Mouse (Mus musculus) mouse embryonic stem cell (cell line): ENCODE results near the gene Drosha.

ENCODE experiments used
- in situ Hi-C, 2 experiments: fragments of 300-500 bp; cut with MboI; formaldehyde crosslinking; loops; 1 replicate in 1 of 2; 3 replicates in 1 of 2; pipeline ENCODE4 v1.14.3; 2019 to 2020; ENCODE audit warnings: low sequenced_read_pairs in 2 of 2, low pct_unique_long_range_greater_than_20kb in 1 of 2, mixed read lengths in 1 of 2; ENCODE audit not compliant: unreplicated experiment in 1 of 2

Drosha gene

DNA sequence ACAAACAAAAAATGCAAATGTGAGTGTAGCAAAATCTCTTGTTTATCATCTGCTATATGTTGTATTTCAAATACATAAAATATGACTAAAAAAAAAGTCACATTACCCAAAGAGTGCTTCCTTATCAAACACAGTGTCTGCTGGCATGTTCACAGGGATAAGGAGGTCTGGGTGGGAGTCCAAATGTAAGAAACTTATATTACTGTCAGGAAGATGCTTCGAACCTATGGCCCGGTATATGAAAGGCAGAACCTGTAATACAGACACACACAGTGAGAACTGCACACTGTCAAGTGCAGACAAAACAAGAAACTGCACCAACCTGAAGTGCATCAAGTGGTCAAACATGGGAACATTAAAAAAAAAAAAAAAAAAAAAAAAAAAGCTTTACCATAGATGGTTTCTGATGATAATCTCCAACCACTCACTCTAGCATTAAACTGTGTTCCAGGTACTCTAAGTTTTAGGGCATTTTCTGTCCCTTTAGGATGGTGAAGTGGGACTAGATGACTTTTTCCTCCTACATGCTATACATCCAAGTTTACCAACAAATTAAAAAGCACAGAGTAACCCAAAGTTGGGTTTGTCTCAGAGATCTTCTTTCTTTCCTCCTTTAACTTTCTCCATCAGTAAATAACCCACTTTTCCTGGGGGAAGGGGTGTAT, 1.0 kb upstream of the Drosha start:
- in situ Hi-C loops, result no loop called here

- in situ Hi-C loops, result no loop called here
Measured at GRCm38 (mm10) chr15:12824965-12825364, 350 bp downstream of the Drosha start.

GRCm38 (mm10) chr15:12825408-12825807, 793 bp downstream of the Drosha start:
- in situ Hi-C loops, result no loop called here

DNA sequence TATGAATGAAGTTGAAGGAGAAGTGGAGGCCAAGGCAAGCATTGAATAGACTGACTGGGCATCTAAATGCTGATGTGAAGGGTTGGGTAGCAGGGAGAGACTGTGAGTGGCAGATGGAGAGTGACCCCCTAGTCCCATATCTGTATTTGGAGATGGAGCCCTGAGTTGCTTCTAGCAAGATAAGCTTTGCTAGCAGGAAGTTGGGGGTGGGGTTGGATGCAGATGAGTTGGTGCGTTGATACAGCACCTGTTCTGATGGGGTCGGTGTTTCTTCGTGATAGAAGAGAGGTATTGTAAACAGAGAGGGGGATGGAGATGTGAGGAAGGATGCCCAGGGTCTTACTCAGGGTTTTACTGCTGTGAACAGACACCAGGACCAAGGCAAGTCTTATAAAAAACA, 5.3 kb downstream of the Drosha start:
- in situ Hi-C loops, result no loop called here

DNA sequence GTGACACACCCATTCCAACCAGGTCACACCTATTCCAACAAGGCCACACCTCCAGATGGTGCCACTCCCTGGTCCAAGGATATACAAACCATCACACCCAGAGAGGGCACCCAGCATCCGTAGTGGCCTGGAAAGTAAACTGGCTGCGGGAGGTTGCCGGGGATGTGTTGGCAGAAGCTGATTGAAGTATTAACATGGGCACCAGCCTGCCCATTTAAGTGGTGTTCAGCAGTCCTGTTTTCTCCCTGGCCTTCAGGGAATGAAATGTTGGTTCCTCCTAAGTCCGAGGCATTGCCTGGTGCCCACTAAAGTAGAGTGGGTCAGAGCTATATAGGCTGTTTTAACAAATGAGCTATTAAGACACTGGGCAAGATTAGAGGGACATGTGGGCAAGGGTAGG, 8.0 kb downstream of the Drosha start:
- in situ Hi-C loops, result no loop called here

GRCm38 (mm10) chr15:12833385-12833784, 8.8 kb downstream of the Drosha start:
- in situ Hi-C loops, result no loop called here

DNA sequence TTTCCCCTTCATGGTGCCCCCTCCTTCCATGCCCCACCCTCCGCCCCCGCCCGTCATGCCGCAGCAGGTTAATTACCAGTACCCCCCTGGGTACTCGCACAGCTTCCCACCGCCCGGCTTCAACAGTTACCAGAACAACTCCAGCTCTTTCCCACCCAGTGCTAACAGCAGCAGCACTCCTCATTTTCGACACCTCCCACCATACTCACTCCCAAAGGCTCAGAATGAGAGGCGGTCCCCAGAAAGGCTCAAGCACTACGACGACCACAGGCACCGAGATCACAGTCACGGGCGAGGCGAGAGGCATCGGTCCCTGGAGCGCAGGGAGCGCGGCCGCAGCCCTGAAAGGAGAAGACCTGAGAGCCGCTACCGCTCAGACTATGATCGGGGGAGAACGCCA, 9.6 kb downstream of the Drosha start:
- in situ Hi-C loops, result no loop called here

DNA sequence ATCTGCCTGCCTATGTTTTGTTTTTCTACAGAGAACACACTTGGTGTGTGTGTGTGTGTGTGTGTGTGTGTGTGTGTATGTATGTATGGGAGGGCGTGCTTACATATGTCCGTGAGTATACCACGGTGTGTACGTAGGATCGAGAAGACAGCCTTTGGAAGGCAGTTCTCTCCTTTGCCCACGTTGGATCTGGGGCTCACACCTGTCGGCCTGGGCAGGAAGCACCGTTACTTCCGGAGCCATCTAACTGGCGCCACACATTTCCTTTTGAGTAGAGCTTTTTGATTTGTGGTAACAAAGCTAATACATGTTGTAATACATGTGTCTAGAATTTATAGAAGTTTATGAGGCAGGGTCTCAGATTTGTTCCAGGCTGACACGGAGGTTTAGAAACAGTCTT, 16.1 kb downstream of the Drosha start:
- in situ Hi-C loops, result no loop called here

DNA sequence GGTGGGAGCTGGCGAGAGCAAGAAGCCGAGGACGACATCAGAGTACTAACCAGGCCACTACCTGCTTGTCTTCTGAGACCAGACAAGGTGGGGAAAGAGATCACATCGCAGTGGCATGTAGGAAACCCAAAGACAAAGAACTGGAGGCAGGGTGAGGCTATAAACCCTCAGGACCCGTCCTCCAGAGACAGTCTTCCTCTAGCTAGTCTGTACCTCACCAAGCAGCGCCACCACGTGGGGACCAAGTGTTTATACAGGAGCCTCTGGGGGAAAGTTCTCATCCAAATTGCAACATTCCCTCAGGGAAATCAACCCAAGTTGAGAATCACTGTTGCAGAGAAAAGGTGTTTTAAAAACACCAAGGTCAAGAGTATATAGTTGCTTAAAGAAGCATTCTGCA, 18.2 kb downstream of the Drosha start:
- in situ Hi-C loops, result no loop called here

DNA sequence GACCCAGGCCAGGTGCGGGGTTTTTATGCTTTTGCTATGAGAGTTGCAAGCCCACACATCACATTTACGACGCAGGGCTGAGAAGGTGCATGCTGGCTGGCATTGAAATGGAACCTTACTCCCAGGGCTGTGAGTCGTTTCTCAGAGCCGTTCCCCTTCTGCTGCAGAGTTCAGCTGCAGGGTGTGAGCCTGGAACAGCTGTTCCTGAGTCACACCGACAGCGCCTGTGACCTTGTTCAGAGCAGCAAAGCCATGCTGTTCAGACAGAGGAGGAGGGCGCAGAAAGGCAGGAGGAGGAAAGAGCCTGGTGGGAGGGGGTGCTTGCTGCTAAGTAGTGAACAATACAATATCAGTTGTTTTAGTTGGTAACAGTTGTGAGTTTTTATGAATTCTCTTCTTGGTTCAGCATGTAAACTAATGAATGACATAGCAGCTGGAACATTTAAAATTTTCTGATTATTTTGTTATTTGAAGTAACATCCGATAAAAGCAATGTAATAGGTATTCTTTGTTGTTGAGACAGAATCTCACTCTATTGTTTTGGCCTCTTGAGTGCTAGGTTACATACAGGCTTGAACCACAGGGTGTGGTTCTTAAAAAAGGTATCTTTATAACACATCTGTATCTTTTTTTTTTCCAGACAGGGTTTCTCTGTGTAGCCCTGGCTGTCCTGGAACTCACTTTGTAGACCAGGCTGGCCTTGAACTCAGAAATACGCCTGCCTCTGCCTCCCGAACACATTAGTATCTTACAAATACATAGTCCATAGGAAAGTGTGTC, 23.8 kb downstream of the Drosha start:
- in situ Hi-C loops, result no loop called here

DNA sequence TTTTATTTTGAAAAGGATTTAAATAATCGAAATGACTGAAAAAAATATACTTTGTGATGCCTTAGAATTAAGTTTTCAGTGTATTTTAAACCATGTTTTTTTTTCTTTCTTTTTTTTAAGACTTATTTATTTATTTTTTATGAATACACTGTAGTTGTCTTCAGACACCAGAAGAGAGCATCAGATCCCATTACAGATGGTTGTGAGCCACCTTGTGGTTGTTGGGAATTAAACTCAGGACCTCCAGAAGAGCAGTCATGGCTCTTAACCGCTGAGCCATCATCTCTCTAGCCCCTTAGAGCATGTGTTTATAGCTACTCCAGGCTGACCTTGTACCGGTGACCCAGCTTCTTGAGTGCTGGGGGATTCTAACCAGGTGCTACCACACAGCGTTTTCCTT, 24.8 kb downstream of the Drosha start:
- in situ Hi-C loops, result no loop called here

GRCm38 (mm10) chr15:12853471-12853870, 28.9 kb downstream of the Drosha start:
- in situ Hi-C loops, result no loop called here

DNA sequence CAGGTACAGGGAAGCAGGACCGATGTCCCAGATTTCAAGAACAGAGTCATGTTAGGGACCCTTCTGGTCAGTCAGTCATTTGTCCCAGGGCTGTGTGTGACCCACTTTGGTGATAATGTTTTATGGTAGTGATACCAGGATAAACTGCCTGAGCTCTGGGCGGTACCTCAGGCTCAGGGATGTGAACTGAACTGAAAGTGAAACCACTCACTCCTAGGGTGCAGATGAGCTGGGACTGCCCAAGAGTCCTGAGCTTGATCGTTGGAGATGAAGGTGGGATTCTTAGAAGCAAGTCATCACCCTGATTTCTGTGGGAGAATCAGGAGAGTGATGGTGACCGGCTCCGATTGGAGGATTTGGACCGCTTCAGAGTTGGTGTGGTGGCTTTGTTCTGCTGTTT, 32.2 kb downstream of the Drosha start:
- in situ Hi-C loops, result no loop called here

DNA sequence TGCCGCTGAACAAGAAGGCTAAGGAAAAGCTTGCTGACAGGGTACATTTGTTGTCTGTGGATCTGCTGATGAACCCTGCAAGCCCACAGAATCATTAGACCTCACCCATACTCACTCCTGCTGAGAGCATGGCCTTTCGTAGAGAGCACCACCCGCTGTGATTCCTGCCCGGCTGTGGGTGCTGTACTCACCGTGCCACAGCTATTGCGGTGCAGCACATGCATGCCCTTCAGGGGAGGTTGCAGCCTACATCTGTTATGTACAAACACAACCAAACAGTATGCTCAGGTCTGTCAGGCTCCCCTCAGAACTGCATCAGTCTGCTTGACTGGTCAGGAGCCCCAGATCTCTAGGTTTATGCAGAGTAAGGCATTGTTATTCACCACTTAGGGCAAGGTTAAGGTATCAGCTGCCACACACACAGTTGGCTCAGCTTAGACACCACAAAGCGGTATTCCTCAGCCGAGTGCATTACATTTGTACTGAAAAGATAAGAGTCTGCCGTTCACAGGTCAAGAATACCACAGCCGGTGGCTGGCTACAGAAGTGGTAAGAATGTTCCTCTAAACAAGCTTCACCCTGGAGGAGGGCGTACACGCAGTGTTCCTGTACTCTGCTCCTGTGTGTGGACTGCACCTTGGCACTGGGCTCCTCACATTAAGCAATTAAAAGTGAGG, 33.4 kb downstream of the Drosha start:
- in situ Hi-C loops, result no loop called here

- in situ Hi-C loops, result no loop called here
Measured at GRCm38 (mm10) chr15:12858645-12859044, 34.0 kb downstream of the Drosha start.

DNA sequence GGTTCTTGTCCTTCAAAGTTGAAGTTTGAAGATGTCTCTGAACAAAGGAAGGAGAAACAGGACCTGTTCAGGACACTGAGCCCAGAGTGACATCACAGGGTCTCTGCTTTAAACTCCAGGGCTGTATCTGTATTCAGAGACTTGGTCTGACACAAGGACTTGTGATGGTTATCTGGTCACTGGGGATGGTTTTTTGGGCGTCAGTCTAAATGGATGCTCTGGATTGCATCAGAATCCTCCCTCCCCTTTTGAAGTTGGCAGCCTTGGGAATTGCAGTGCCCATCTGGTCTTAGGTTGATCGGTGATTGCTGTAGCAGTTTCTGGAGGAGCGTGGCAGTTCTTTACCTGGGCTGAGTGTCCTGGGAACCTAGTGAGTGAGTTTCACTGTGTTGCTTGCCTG, 37.4 kb downstream of the Drosha start:
- in situ Hi-C loops, result no loop called here

DNA sequence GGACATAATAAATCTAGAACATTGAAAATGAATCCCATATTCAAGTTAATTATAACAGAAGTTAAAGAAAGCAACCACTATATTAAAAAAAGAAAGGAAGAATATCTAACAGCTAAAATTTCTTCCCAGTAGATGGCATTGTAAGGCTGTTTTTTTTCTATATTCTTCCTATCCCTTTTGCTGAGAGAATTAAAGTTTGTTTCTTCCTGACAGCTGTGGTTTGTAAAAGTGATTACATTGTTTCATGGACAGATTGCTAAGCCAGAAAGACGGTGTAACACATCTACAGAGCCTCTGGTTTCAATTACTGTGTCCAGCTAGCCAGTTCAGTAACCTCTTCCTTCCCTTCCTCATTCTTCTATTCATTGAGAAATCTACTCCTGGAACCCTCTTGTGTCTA, 39.1 kb downstream of the Drosha start:
- in situ Hi-C loops, result no loop called here

DNA sequence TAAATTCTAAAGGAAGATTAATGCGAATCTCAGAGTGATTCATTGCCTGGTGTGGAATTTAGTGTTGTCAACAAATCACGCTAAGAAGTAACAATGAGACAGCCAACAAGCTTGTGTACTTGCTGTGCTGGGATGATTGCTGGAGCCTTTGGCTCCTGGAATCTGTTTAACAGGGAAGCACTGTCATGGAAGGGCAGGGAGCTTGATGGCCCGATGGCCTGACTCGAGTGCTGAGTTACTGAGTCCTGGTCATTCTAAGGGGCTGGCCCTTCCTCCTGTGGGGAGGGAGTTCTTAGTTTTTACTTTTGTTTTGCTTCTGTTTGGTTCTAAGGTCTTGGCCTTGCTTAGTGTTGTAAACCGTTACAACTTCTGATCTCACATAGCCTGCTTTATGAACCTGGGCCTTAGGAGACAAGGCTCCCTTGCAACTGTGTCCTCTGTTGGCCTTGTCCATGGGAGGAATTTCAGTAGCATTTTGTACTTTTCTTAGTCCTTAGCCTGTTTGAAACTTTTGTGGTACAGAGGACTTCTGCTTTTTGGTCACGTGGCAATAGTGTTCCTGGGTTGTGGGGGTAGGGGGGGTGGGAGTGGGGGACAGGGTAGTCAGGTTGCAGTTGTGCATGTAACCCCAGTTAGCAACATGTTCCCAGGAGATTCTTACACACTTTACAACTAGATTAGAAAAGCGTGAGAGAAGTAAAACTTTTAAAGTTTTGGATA, 41.1 kb downstream of the Drosha start:
- in situ Hi-C loops, result no loop called here

DNA sequence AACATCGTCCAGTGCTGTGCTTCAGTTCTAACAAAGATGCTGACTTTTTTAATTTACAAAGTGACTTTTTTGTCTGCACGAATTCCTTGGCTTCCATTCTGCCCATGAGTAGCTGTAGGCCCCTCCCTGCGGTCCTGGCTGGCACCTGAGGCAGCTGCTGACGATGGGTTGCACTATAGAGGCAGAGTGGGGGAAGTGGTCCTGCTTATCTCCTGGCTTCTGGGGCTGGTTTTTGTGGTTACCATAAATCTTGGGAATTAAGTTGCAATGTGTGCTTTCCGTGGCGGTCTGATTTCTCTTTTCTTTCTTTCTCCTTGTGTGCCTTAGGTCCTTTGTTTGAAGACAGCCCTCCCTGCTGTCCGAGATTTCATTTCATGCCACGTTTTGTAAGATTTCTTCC, 42.7 kb downstream of the Drosha start:
- in situ Hi-C loops, result no loop called here
